Mouse (Mus musculus) midbrain, embryonic 11.5 days (tissue): ENCODE results near the gene Wdr37. TPM values are rescaled to one million over a fixed set of nuclear protein-coding genes. Genes with fewer than 3 reads are reported as not detected.

ENCODE experiments used
- microRNA-seq: library from miRNA; unstranded; fragments of <30 nt; microRNA quantifications from one replicate; pipeline ENCODE4, GENCODE M21; 2017
- polyA plus RNA-seq: library from polyadenylated mRNA; unstranded; fragments of >200 nt; fragmentation: Nextera tagmentation; extraction: Ambion mirVana; gene quantifications from 2 replicates; pipeline ENCODE4 v1.2.1, GENCODE M21; 2014

Gene Wdr37
- polyA plus RNA-seq, 1 experiment from 2014 or later, result 46.2 TPM

Small RNAs within 50 kb of the gene (microRNA-seq; reads per million reads assigned to microRNA genes)
- not detected for gene Gm22750

Other genes with a start within 250 kb of the Wdr37 start
- gene Idi1, start 13.6 kb upstream of the Wdr37 start, polyA plus RNA-seq, result 179 and 207 TPM in 2 replicates
- not detected in 2 replicates for gene Gm9745, start 76.3 kb upstream of the Wdr37 start, polyA plus RNA-seq
- not detected in 2 replicates for gene Idi2, start 81.0 kb upstream of the Wdr37 start, polyA plus RNA-seq
- gene Gtpbp4, start 124.2 kb upstream of the Wdr37 start, polyA plus RNA-seq, result 108 and 113 TPM in 2 replicates
- 36.9 and 37.7 TPM in 2 replicates for gene Larp4b, start 222.0 kb upstream of the Wdr37 start, polyA plus RNA-seq